Mouse (Mus musculus): ENCODE measurements at regions not wholly inside any gene's neighbourhood (a gene's known extent, or its start where the extent isn't known, plus 50 kb on each side); places are given as distances from the start of the nearest gene placed in this dataset.

DNA sequence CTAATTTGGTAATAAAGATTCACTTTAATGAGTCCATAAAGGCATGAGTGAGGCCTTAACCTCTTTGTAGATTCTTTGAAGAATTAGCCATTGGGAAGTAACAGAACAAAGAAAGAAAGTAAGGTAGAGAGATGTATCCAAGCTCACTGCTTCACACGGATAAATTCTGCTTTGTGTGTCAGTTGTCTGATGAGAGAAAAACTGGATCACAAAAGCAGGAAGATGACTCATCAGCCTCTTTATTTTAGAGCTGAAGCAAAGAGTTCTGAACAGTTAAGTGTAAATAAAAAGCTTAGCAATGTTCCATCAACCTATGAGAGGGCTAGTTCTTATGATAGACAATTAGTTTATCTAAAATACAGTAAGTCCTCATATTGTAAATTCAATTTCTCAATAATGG is 269.7 kb upstream of the Oprm1 start:
- TF ChIP-seq CTCF (IDR thresholded peaks at IDR 0.05; ENCODE audit: low read depth, low read length): no peak
- TF ChIP-seq POLR2A (IDR thresholded peaks at IDR 0.05; ENCODE audit: extremely low read depth, insufficient read depth, low read length): no peak
